In genomic region chr11:85925294-85925743, GRCm38 (mm10) we compare ENCODE assay signal across 7 mouse cellular contexts. TPM values are rescaled to one million over a fixed set of nuclear protein-coding genes. Genes with fewer than 3 reads are reported as not detected.
A peak's percentile ranks its signal among the peaks of the same experiment; 100 is the strongest.
DNase-seq lines count a peak whose midpoint lies in the region; ATAC-seq lines count a peak whose summit lies in the region.

No protein-coding gene starts in this region.

- no peak overlapping the region for H3K27ac ChIP-seq in heart, embryonic 14.5 days (replicated peaks in 1 of 2; ENCODE audit: control insufficient read depth in 1 of 2, insufficient read depth in 1 of 2, low read depth in 2 of 2, low read length in 2 of 2)
- no peak overlapping the region for H3K27ac ChIP-seq in kidney, embryonic 16.5 days (ENCODE audit: low read length)
- H3K27ac ChIP-seq in lung, embryonic 16.5 days (ENCODE audit: low read length): no peak overlapping the region

- peak overlapping the region; percentile 59 for H3K4me2 ChIP-seq in heart, embryonic 14.5 days (ENCODE audit: low read length)
- peak overlapping the region; percentile 40 for H3K4me2 ChIP-seq in kidney, embryonic 16.5 days (replicated peaks; ENCODE audit: low read depth, low read length)
- peak overlapping the region; percentile 54 for H3K4me2 ChIP-seq in lung, embryonic 16.5 days (ENCODE audit: low read depth, low read length)

- H3K4me3 ChIP-seq in heart, embryonic 14.5 days (ENCODE audit: control insufficient read depth in 1 of 2, insufficient read depth in 1 of 2, low read depth in 1 of 2, low read length in 2 of 2): peak overlapping the region; percentile 25 to 27
- H3K4me3 ChIP-seq in kidney, embryonic 16.5 days (ENCODE audit: low read length): peak overlapping the region; percentile 17
- H3K4me3 ChIP-seq in lung, embryonic 16.5 days (ENCODE audit: low read length): peak overlapping the region; percentile 32

- H3K36me3 ChIP-seq in heart, embryonic 14.5 days (ENCODE audit: control insufficient read depth, insufficient read depth, low read length): no peaks in the 10 kb centered on the region
- no peaks in the 10 kb centered on the region for H3K36me3 ChIP-seq in kidney, embryonic 16.5 days (ENCODE audit: insufficient read depth, low read length)
- no peaks in the 10 kb centered on the region for H3K36me3 ChIP-seq in lung, embryonic 16.5 days (ENCODE audit: control insufficient read depth, insufficient read depth, low read length)

- ATAC-seq in heart, embryonic 14.5 days (ENCODE audit: insufficient number of reproducible peaks, insufficient read depth, low FRiP score, low read depth): no peak
- ATAC-seq in kidney, embryonic 16.5 days (ENCODE audit: low FRiP score, low TSS enrichment): peak; percentile 31; the same call in 1 of the 2 replicates
- peak; percentile 52; the same call in 1 of the 2 replicates for ATAC-seq in lung, embryonic 16.5 days (ENCODE audit: low read depth)

- peaks cover 64% of the 10 kb centered on the region for H3K27me3 ChIP-seq in heart, embryonic 14.5 days (ENCODE audit: control insufficient read depth, insufficient read depth, low read length)
- peaks cover 64% of the 10 kb centered on the region for H3K27me3 ChIP-seq in kidney, embryonic 16.5 days (ENCODE audit: insufficient read depth, low read length)
- H3K27me3 ChIP-seq in lung, embryonic 16.5 days (ENCODE audit: control insufficient read depth, insufficient read depth, low read depth, low read length): peaks cover 15% of the 10 kb centered on the region

- DNase-seq in CD4-positive, CD25-positive, alpha-beta regulatory T cell, adult 2 months (ENCODE audit: low read depth, low spot score): peak; percentile 54
- DNase-seq in NIH3T3 (ENCODE audit: low read depth): peak; percentile 65
- peak; percentile 57 for DNase-seq in embryo, embryonic 9.5 days (ENCODE audit: extremely low spot score)
- DNase-seq in retina, embryonic 14.5 days (ENCODE audit: low spot score): peak; percentile 63

- no peak overlapping the region for H3K9ac ChIP-seq in heart, embryonic 14.5 days (ENCODE audit: low read length)
- peak overlapping the region; percentile 5; the same call in 1 of the 2 replicates for H3K9ac ChIP-seq in kidney, embryonic 16.5 days (replicated peaks; ENCODE audit: low read length)
- 0 out of 2 replicates have a peak overlapping the region, but pooled peaks have one; percentile 3 for H3K9ac ChIP-seq in lung, embryonic 16.5 days (ENCODE audit: low read length)

- 12% methylated on average over 19 of the region's 19 CpGs for WGBS in heart, embryonic 14.5 days
- 2% methylated on average over 19 of the region's 19 CpGs for WGBS in kidney, embryonic 16.5 days
- 15% methylated on average over 19 of the region's 19 CpGs for WGBS in lung, embryonic 16.5 days

- no peaks in the 10 kb centered on the region; a peak in 1 of 4 replicates for H3K4me1 ChIP-seq in heart, embryonic 14.5 days (ENCODE audit: control insufficient read depth in 2 of 2, insufficient read depth in 2 of 2, low read length in 2 of 2)
- H3K4me1 ChIP-seq in kidney, embryonic 16.5 days (ENCODE audit: insufficient read depth, low read length): no peaks in the 10 kb centered on the region; the same call in 1 of the 2 replicates
- H3K4me1 ChIP-seq in lung, embryonic 16.5 days (replicated peaks; ENCODE audit: control insufficient read depth, insufficient read depth, low read length): peaks cover 5% of the 10 kb centered on the region

- H3K9me3 ChIP-seq in heart, embryonic 14.5 days (ENCODE audit: control insufficient read depth, low read length): no peaks in the 10 kb centered on the region
- no peaks in the 10 kb centered on the region for H3K9me3 ChIP-seq in kidney, embryonic 16.5 days (ENCODE audit: low read length)
- H3K9me3 ChIP-seq in lung, embryonic 16.5 days (ENCODE audit: control insufficient read depth, low read length): no peaks in the 10 kb centered on the region

RNA-seq across cellular contexts. Expression of gene Tbx4, which starts 39.1 kb away (rescaled TPM):
- polyA plus RNA-seq in heart, embryonic 14.5 days (2014; fragmentation: Nextera tagmentation; extraction: Ambion mirVana): 0.11 and 0.23 TPM in 2 replicates
- 0.24 and 1.7 TPM in 2 replicates for polyA plus RNA-seq in kidney, embryonic 16.5 days (2015; fragmentation: Nextera tagmentation; extraction: Ambion mirVana)
- 61.4 and 70.5 TPM in 2 replicates for polyA plus RNA-seq in lung, embryonic 16.5 days (2015; fragmentation: Nextera tagmentation; extraction: Ambion mirVana)

Comparison
In these comparisons a context has a peak if more than half of its experiments do, and no peak if none do; other contexts are left out.
1. RNA of gene Tbx4, which starts 39.1 kb away (polyA plus RNA-seq): 61.4 to 70.5 TPM in lung, embryonic 16.5 days; 0.24 to 1.7 TPM in kidney, embryonic 16.5 days and 0.11 to 0.23 TPM in heart, embryonic 14.5 days; every median in the first group is over 10 times any median in the second.
2. Peak in every context shown above with its lines, with median percentiles within 50 percentile points of each other: DNase-seq, H3K4me2 ChIP-seq and H3K4me3 ChIP-seq.